ENCODE assay signal across 8 mouse cellular contexts in genomic region chr17:56159729-56160128, GRCm38 (mm10). TPM values are rescaled to one million over a fixed set of nuclear protein-coding genes. Genes with fewer than 3 reads are reported as not detected.
DNase-seq lines count a peak whose midpoint lies in the region; ATAC-seq and TF ChIP-seq lines count a peak whose summit lies in the region.

No protein-coding gene starts in this region.

- DNase-seq in R1 (ENCODE audit: low read depth, low spot score), result peak; percentile 75
- DNase-seq in cerebellum, postnatal 10 days, result peak; percentile 73 to 76
- peak; percentile 65 to 75 for DNase-seq in heart, adult 2 months
- DNase-seq in layer of hippocampus, postnatal 25 days (ENCODE audit: extremely low spot score in 1 of 2, low spot score in 1 of 2), result peak; percentile 51 to 62
- peak; percentile 85 for DNase-seq in mesoderm, embryonic 11.5 days (ENCODE audit: low read depth, low spot score)
- DNase-seq in urinary bladder, postnatal 4 days (ENCODE audit: low spot score in 2 of 2), result no peak

- intact Hi-C loops in heart, adult 2 months (cut with DNase I), result loop anchor here (1.0 kb wide), 1 partner anchor 27 kb away; no protein-coding TSS in a partner anchor

- peak; percentile 21; the same call in 1 of the 2 replicates for ATAC-seq in midbrain, embryonic 12.5 days (ENCODE audit: low FRiP score, low read depth)
- ATAC-seq in midbrain, embryonic 16.5 days, result no peak

- H3K9me3 ChIP-seq in midbrain, embryonic 12.5 days, result no peaks in the 10 kb centered on the region
- H3K9me3 ChIP-seq in midbrain, embryonic 16.5 days (replicated peaks; ENCODE audit: control insufficient read depth, low read length, poor library complexity, severe bottlenecking), result no peaks in the 10 kb centered on the region

- no peak overlapping the region for H3K27ac ChIP-seq in midbrain, embryonic 12.5 days (replicated peaks)
- H3K27ac ChIP-seq in midbrain, embryonic 16.5 days (ENCODE audit: low read length), result no peak overlapping the region
- H3K27ac ChIP-seq in heart, adult 2 months, result no peak overlapping the region

- H3K27me3 ChIP-seq in midbrain, embryonic 12.5 days, result peaks cover 53% of the 10 kb centered on the region
- H3K27me3 ChIP-seq in midbrain, embryonic 16.5 days (ENCODE audit: control insufficient read depth, insufficient read depth, low read depth, low read length), result peaks cover 11% of the 10 kb centered on the region
- H3K27me3 ChIP-seq in heart, adult 2 months (ENCODE audit: control insufficient read depth, insufficient read depth, low read length), result no peaks in the 10 kb centered on the region

- TF ChIP-seq CTCF in heart, adult 2 months (IDR thresholded peaks at IDR 0.05), result peak; percentile 98

- no peak for TF ChIP-seq POLR2A in heart, adult 2 months (IDR thresholded peaks at IDR 0.05; ENCODE audit: insufficient read depth, low read depth, low read length)

- peaks cover 21% of the 10 kb centered on the region for H3K4me1 ChIP-seq in midbrain, embryonic 12.5 days
- peaks cover 11% of the 10 kb centered on the region for H3K4me1 ChIP-seq in midbrain, embryonic 16.5 days (ENCODE audit: control insufficient read depth, insufficient read depth, low read length)
- peaks cover 2% of the 10 kb centered on the region; the same call in 1 of the 2 replicates for H3K4me1 ChIP-seq in heart, adult 2 months (ENCODE audit: control insufficient read depth, insufficient read depth, low read length)

- no peak overlapping the region for H3K4me3 ChIP-seq in midbrain, embryonic 12.5 days
- no peak overlapping the region for H3K4me3 ChIP-seq in midbrain, embryonic 16.5 days (ENCODE audit: low read depth, low read length)
- no peak overlapping the region for H3K4me3 ChIP-seq in heart, adult 2 months

- peak; percentile 72; the same call in 1 of the 2 replicates for TF ChIP-seq EP300 in heart, adult 2 months (IDR thresholded peaks at IDR 0.05; ENCODE audit: insufficient read depth, low read depth, low read length)

- WGBS in midbrain, embryonic 12.5 days, result 4% methylated on average over 9 of the region's 9 CpGs
- WGBS in midbrain, embryonic 16.5 days, result 2% methylated on average over 9 of the region's 9 CpGs
- 1% methylated on average over 9 of the region's 9 CpGs for WGBS in heart, adult 2 months

- H3K9ac ChIP-seq in midbrain, embryonic 12.5 days (replicated peaks), result no peak overlapping the region
- H3K9ac ChIP-seq in midbrain, embryonic 16.5 days (ENCODE audit: low read depth, low read length), result no peak overlapping the region
- no peak overlapping the region for H3K9ac ChIP-seq in heart, adult 2 months (ENCODE audit: low read depth, low read length)

- H3K36me3 ChIP-seq in midbrain, embryonic 12.5 days, result no peaks in the 10 kb centered on the region
- no peaks in the 10 kb centered on the region for H3K36me3 ChIP-seq in midbrain, embryonic 16.5 days (ENCODE audit: control insufficient read depth, insufficient read depth, low read length)
- H3K36me3 ChIP-seq in heart, adult 2 months (ENCODE audit: control insufficient read depth, insufficient read depth, low read length), result no peaks in the 10 kb centered on the region

- H3K4me2 ChIP-seq in midbrain, embryonic 12.5 days (replicated peaks), result no peak overlapping the region
- no peak overlapping the region for H3K4me2 ChIP-seq in midbrain, embryonic 16.5 days (ENCODE audit: low read length)

- no peaks in the 10 kb centered on the region for H3K79me2 ChIP-seq in heart, adult 2 months (replicated peaks; ENCODE audit: control insufficient read depth, insufficient read depth, low read length)

RNA-seq across cellular contexts. Expression of gene Tnfaip8l1, which starts 2.5 kb away (rescaled TPM):
- 8.0 and 8.2 TPM in 2 replicates for polyA plus RNA-seq in midbrain, embryonic 12.5 days (2016; fragmentation: Nextera tagmentation; extraction: Ambion mirVana)
- polyA plus RNA-seq in midbrain, embryonic 16.5 days (2015; fragmentation: Nextera tagmentation; extraction: Ambion mirVana), result 10.5 and 10.8 TPM in 2 replicates
- total RNA-seq in heart, adult 2 months (2021), result 1 to 10 TPM; 1.1 to 1.7 TPM
- polyA plus RNA-seq in heart, adult 2 months (2012; rRNA removed), result 3.6 and 4.5 TPM in 2 replicates
- 1 to 10 TPM; 5.4 to 6.6 TPM for total RNA-seq in layer of hippocampus, postnatal 25 days (2021)

RNA-seq across cellular contexts. Expression of gene Sema6b, which starts 19.6 kb away (rescaled TPM):
- 6.5 and 7.9 TPM in 2 replicates for polyA plus RNA-seq in midbrain, embryonic 12.5 days (2016; fragmentation: Nextera tagmentation; extraction: Ambion mirVana)
- 13.2 and 14.4 TPM in 2 replicates for polyA plus RNA-seq in midbrain, embryonic 16.5 days (2015; fragmentation: Nextera tagmentation; extraction: Ambion mirVana)
- 10 to 100 TPM in 1 of 2 experiments, 1 to 10 TPM in 1; 8.9 to 12.6 TPM for total RNA-seq in heart, adult 2 months (2021)
- polyA plus RNA-seq in heart, adult 2 months (2012; rRNA removed), result 5.3 and 8.6 TPM in 2 replicates
- total RNA-seq in layer of hippocampus, postnatal 25 days (2021), result 100 to 1,000 TPM; 141 to 143 TPM

RNA-seq across cellular contexts. Expression of gene Mydgf, which starts 24.0 kb away (rescaled TPM):
- polyA plus RNA-seq in midbrain, embryonic 12.5 days (2016; fragmentation: Nextera tagmentation; extraction: Ambion mirVana), result 56.8 and 61.6 TPM in 2 replicates
- 65.7 and 71.5 TPM in 2 replicates for polyA plus RNA-seq in midbrain, embryonic 16.5 days (2015; fragmentation: Nextera tagmentation; extraction: Ambion mirVana)
- 10 to 100 TPM; 25.4 to 28.3 TPM for total RNA-seq in heart, adult 2 months (2021)
- polyA plus RNA-seq in heart, adult 2 months (2012; rRNA removed), result 26.0 and 29.1 TPM in 2 replicates
- 10 to 100 TPM; 39.4 to 41.4 TPM for total RNA-seq in layer of hippocampus, postnatal 25 days (2021)

RNA-seq across cellular contexts. Expression of gene Lrg1, which starts 37.9 kb away (rescaled TPM):
- 0.29 TPM in 1 of 2 replicates, not detected in the other for polyA plus RNA-seq in midbrain, embryonic 12.5 days (2016; fragmentation: Nextera tagmentation; extraction: Ambion mirVana)
- 0.25 and 0.30 TPM in 2 replicates for polyA plus RNA-seq in midbrain, embryonic 16.5 days (2015; fragmentation: Nextera tagmentation; extraction: Ambion mirVana)
- 10 to 100 TPM; 57.0 to 74.6 TPM for total RNA-seq in heart, adult 2 months (2021)
- polyA plus RNA-seq in heart, adult 2 months (2012; rRNA removed), result 38.2 and 77.7 TPM in 2 replicates
- total RNA-seq in layer of hippocampus, postnatal 25 days (2021), result 1 to 10 TPM; 1.1 to 1.4 TPM

RNA-seq across cellular contexts. Expression of gene Plin5, which starts 42.3 kb away (rescaled TPM):
- polyA plus RNA-seq in midbrain, embryonic 12.5 days (2016; fragmentation: Nextera tagmentation; extraction: Ambion mirVana), result 0.14 and 0.34 TPM in 2 replicates
- 1.2 and 2.8 TPM in 2 replicates for polyA plus RNA-seq in midbrain, embryonic 16.5 days (2015; fragmentation: Nextera tagmentation; extraction: Ambion mirVana)
- 100 to 1,000 TPM; 159 to 160 TPM for total RNA-seq in heart, adult 2 months (2021)
- 112 and 170 TPM in 2 replicates for polyA plus RNA-seq in heart, adult 2 months (2012; rRNA removed)
- under 1 TPM; 0.30 to 0.85 TPM for total RNA-seq in layer of hippocampus, postnatal 25 days (2021)

Comparison
In these comparisons a context has a peak if more than half of its experiments do, and no peak if none do; other contexts are left out.
1. DNase-seq: peak in R1 (single experiment), cerebellum, postnatal 10 days (2 of 2), heart, adult 2 months (2 of 2), layer of hippocampus, postnatal 25 days (2 of 2) and mesoderm, embryonic 11.5 days (single experiment); none in urinary bladder, postnatal 4 days (0 of 2).